Mouse (Mus musculus) macrophage (primary cell): ENCODE measurements around the gene D430041D05Rik. TPM values are rescaled to one million over a fixed set of nuclear protein-coding genes. Genes with fewer than 3 reads are reported as not detected.

ENCODE experiments used
- polyA plus RNA-seq: library from polyadenylated mRNA; stranded (reverse); fragments of 250-400 nt; gene quantifications from 3 replicates; pipeline ENCODE4 v1.2.4, GENCODE M21; 2018; ENCODE audit warnings: inconsistent platforms

The D430041D05Rik gene
- polyA plus RNA-seq, 1 experiment from 2014 or later: not detected

Other genes starting within 250 kb of the D430041D05Rik start
- 25.7 to 41.6 TPM (median 34.0 TPM) in 3 replicates for gene Hipk3, start 83.4 kb upstream of the D430041D05Rik start, polyA plus RNA-seq
- gene Cstf3, start 179.5 kb upstream of the D430041D05Rik start, polyA plus RNA-seq: 18.9 to 20.6 TPM (median 19.9 TPM) in 3 replicates